Mouse (Mus musculus) lung, adult 2 months (tissue): ENCODE results near the gene Akap12.

Experiments
- CTCF ChIP-seq: fragments of 200-500 bp; IDR thresholded peaks from 2 replicates; pipeline ENCODE4 v1.5.1; 2011; ENCODE audit warnings: mild to moderate bottlenecking, low read length, control low read depth; ENCODE audit not compliant: insufficient read depth
- POLR2A ChIP-seq: fragments of 200-500 bp; IDR thresholded peaks from 2 replicates; pipeline ENCODE4 v1.6.1; 2011; ENCODE audit warnings: low read depth, mild to moderate bottlenecking, control low read depth, low read length, borderline replicate concordance; ENCODE audit errors: extremely low read depth

DNA sequence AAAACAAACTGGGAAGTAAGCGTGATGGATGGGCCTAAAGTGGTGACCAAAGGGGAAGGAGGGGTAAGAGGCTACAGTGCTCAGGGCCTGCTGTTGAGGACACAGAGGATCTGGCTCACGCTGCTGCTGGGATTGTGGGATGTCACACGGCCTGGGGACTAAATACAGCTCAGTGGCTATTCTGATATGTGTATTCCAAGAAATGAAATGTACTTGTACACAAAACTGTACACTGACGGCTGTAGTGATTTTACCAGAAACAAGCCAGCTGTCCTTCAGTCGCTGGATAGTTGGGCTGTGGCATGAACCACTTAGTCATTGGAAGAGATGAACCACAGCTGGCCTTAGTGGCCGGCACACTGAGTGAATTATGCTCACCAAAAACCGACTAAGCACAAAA is 110.3 kb downstream of the Akap12 start:
- TF ChIP-seq CTCF = no peak
- TF ChIP-seq POLR2A = no peak
